Mouse (Mus musculus): Measurements from ENCODE around the gene Ankrd2.
"Not testable (repeated sequence)": the region's sequence is repeated elsewhere in the genome, so short reads cannot be mapped to it uniquely, and the experiment has no call there.

The Ankrd2 gene

DNA sequence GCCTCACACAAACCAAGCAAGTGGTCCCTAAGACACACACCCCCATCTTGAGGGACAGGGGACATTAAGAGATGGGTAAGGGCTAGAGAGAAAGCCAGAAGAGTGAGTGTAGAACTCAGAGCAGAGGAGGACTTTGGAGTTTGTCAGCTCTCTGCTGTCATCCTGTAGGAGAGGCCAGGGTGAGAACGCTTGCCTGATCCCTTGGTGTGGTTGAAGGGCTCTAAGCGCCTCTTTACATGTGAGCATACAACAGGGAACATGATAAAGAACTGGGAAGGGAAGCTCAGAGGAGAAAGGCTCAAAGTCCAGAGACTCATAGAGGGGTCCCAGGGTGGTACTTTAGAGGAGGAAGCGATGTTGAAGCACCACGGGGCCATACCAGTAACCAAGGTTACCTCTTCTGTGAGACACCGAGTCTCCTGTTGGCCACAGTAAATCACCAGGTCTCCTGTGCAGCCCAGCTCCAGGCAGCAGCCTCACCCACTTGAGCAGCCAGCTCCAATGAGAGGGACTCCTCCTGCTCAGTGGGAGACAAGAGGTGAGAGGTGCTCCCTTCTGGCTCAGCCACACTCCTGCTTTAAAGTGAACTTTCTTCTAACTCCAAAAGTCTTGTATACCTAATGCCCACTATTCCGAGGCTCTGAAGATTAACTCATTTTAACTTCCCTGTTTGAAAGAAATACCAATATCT lies 21.1 kb downstream of the Ankrd2 start:
- DNase-seq: no peak

DNA sequence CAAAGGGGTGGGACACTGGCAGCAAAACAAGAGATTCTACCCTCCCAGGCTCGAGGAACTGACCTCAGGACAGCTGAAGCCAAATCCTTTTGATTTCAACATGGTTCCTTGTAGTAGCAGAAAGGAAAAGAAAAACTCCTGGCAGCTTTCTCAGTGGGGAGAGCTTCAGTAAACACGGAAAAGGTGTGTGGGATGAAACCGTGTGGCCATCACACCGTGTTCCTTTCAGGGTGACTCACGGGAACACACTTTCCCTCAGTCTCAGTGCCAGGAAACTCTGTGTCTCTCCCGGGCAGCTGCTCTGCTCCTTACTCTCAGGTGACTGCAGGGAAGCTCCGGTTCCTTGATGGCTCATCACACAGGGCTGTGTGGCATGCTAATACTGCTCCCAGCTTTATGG lies 22.6 kb downstream of the Ankrd2 start:
- DNase-seq: no peak

DNA sequence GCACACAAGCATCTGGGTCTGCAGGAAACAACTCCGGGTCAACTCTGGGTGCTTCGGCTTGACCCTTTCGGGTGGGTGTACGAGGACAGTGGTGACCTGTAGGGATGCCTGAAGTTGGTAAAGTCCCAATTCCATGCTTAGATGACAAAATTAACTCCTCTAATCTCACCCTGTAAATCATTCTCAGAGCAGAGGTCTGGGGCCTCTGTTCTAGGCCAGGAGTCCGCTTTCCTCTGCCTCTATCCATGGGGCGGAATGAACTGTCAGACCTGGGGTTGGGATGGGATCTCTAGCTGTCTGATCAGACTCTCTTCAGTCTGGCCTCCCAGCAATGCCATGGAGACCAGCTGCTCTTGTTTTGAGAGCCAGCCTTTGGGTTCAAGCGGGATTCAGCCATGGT lies 25.6 kb downstream of the Ankrd2 start:
- no peak for DNase-seq

DNA sequence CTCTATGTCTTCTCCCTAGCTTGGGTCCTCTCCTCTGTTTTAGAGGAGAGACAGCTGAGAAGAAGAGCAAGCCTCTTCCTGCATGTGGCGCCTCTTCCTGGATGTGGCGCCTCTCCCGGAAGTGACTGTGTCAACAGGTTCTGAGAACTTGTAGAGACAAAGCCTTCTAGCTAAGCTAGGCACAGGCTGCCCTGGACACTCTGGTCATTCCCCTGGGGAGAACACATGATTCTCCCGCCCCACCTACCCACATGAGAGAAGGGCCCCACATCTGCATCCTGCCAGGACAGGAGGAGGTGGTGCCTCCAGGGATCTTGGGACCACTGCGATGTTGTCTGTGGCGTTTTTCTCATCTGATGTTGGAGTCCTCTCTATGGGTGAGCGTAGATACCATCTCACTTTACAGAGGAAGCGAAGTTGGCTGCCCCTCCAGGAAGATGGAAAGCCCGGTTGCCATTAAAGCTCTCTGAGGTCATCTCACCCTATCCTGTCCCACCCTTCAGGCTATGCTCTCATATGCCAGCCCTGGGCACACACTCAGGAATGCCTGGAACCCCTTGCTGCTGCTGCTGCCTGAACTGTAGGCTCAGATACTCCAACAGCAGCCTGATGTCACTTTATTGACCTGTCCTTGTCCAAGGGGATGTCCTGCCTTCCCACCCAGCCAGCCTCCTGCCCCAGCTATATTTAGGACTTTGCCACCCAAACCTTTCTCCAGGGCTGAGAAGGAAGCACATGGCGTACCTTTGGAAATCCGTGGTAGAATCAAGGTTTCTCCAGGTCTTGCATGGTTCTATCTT lies 32.8 kb downstream of the Ankrd2 start:
- no peak for DNase-seq

DNA sequence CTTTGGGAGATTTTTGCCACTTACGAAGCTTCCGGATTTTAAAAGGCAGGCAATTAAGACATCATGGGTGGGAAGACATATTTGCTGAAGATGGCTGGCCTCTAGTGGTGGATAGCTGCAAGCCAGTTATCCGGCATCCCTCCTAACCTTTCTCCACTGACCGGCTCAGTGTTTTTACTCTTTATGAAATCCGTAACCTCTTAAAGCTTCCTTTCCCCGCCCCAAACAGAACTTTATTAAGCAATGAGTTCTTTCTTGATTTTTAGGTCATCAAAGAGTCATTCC lies 33.4 kb downstream of the Ankrd2 start:
- peak; percentile 62 for DNase-seq

DNA sequence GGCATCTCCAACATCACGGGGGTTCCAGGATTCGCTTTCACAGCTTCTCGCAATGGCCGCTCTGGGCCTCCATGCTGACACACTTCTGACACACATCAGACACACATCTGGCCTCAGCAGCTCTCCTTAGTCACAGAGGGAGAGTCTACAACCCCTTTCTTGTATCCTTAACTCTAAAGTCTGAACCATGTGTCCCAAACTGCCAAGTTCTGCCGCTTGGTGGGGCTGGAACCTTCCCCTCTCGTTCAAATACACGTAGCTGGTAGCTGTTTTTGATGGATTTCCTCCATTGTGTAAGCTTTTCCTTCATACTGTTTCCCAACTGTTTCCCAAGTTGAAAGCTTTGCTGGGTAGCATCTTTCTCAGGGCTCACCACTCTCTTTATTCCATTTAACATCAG lies 35.4 kb downstream of the Ankrd2 start:
- DNase-seq: peak; percentile 27

DNA sequence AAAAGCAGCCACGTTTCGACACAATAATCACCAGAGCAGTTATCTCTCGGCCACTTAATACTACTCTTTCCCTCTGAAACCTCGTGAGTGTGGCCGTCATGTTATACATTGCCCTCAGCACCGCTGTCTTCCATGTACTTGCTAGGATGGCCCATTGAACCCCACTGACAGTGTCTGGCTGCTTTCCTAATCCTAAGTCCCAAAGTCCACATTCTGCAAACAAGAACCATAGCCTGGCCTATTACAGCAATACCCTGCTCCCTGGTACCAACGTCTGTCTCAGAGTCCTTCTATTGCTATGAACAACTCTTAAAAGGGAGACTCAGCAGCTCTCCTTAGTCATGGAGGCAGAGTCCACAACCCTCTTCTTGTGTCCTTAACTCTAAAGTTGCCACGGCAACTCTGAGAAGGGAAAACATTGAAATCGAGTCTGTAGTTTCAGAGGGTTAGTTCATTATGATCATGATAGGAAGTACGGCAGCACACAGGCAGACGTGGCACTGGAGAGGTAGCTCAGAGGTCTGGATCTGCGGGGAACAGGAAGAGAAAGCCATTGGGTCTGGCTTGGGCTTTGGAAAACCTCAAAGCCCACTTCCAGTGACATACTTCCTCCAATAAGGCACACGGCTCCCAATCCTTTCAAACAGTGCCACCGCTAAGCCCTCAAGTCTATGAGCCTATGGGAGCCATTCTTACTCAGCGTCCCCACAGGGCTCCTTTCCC lies 36.2 kb downstream of the Ankrd2 start:
- peak; percentile 52 for DNase-seq

DNA sequence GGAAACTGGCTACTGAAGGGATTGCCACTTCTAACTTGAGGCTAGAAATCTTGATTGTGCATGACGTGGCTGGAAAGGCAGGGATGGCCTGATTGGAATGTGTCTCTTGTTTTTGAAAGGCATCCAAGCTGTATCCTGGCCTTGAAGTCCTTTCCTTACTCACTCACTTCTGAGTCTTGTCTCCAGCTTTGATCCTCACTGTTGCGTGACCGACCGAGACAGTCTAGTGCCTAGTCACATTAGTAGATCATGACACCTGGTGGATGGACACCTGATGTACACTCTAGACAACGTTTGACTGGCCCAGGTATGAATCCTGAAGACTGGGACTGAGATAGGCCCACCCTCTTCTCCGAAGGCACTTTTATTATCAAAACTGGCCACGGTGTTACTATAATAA lies 37.0 kb downstream of the Ankrd2 start:
- peak; percentile 66 for DNase-seq

DNA sequence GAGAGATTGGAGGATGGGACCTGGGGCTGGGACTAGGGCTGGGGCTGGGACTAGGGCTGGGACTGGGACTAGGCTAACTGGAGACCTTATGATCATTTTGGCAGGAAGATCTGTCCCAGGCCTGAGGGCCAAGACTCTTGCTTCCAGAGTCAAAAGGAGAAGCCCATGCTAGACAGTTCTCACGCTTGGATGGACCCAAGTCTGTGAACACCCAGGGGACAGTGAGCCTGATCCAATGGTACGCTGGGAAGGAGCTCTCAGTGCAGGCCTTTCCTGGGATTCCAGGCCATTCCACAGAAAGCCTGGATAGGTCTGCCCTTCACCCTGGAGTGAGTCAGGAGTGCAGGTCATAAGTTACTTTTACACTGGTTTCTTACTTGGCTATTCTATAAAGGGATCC lies 39.3 kb downstream of the Ankrd2 start:
- no peak for DNase-seq

DNA sequence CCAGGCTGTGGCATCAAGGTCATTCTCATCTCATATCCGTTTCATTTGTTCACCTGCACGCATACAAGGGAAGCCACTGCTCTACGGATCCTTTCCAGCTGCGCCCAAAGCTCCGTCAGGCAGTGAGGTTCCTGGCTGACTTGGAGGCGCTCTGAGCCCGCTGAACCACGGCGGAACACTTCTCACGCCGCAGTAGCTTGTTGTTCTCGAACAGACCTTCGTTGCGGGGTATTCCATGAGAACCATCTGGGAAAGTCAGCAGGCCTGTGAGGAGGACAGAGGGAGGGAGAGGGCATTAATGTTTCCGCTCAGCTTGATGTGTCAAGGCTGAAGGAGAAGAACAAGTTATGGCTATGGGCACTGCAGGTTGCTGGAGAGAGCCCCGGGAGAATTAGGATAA lies 40.2 kb downstream of the Ankrd2 start:
- DNase-seq: no peak

DNA sequence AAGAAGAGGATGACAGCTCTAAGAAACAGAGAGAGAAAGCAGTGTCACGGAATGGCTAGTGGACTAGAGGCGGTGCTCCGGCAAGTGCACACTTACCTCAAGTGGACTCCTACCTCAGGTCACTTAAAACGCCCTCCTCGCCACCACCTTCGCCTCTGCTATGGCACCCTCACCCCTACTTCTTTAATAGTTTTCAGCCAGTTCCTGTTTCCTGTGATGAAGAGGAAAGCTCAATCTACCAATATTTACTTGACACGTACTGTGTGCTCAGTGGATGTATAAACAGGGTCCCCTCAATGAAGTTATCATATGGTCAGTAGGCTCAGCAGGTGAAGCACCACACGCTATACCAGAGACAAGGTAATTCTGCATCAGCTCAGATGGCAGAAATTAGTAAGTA lies 42.8 kb downstream of the Ankrd2 start:
- DNase-seq: no peak

DNA sequence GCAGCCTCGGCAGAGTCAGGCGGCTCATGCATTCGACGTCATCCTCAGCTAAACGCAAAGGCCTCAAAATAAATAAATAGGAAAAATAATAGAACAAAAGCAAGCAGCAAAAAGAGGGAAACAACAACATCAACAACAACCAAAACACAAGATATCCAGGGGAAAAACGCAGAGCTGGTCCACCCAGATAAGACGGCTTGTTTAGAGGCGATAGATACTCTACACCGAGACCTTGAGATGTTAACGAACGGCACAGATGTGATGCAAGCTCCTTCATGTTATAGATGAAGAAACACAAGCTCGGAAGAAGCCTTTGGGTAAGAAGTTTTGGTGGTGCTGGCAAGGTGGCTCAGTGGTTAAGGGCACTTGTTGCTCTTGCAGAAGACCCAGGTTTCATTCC lies 43.2 kb downstream of the Ankrd2 start:
- no peak for DNase-seq

DNA sequence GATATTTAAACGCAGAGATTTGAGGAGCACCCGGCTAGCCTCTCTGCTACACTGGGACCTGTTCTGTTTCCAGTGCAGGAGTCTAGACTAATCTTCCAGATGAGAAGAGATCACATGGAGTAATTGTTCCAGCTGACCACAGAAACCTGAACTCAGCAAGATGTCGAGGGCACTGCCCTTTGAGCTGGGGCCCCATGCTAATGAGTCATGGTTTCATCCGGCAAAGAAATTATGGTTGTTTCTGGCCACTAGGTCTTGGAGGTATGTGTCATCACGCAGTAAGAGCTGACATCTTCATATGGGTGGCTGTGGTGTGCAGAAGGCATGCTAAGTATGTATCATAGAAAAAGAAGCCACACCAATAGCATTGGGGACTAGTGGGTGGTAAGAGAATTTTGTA lies 44.1 kb downstream of the Ankrd2 start:
- DNase-seq: no peak

DNA sequence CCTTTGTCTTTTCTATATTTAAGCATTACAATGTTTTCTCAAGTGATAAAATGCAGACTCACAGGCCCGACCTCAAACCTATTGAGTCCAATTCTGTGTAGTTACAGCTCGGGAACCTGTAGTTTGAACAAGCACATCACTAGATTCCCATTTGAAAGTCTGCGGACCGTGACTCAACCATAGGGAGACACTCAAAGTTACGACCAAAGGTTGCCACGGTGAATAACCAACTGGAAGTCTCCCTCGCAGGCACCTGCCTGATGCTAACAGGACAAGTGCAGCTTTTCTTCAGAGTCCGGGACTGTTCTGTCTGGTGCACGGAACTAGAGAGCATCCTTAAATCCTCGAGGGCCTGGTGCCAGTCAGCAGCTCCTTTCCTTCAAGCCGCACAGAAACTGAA lies 44.7 kb downstream of the Ankrd2 start:
- no peak for DNase-seq

DNA sequence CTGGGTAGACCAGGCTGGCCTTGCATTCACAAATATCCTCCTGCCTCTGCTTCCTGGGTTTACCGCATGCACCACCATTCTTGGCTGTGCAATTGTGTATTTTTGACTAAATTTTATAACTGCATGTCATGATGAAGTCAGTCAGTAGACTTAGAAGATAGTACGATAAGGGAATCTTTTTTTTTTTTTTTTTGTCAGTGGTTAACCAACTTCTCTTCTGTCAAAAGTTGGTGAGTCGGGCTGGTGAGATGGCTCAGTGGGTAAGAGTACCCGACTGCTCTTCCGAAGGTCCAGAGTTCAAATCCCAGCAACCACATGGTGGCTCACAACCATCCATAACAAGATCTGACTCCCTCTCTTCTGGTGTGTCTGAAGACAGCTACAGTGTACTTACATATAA lies 45.8 kb downstream of the Ankrd2 start:
- DNase-seq: not testable (repeated sequence)

DNA sequence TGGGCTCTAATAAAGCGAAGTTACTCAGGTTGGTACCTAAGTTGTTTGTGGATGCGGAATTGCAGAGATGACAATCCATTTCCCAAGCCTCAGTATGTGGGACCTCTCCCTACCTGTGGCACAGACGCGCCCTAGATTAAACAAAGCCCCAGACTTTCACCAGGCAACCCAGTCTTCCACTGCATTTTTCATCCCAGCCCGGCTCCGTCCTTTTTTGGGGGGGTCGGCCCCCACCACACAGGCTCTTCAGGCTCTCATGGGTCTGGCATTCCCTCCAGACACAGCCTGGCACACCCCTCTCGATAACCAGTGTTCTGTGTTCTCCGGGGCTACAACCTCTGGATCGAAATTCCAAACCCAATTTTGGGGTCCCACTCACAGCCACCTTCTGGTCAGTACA lies 49.9 kb downstream of the Ankrd2 start:
- DNase-seq: no peak

DNA sequence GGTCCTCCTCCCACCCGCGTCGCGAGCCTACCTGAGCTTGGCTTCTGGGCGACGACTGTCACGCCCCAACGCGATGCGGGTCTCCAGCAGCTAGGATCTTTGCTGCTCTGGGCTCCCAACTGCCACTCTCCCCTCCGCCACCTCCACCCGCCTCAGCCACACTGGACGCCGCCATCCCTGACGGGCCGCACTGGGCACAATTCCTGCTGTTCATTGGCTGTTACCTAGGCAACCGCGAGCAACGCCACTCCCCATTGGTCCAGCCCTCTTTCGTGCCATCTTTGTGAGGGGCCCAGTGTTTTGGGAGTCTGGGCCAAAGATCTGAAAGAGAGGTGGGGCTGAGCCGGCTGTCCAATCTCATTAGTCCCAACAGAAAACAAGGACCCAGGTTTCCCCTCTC lies 50.4 kb downstream of the Ankrd2 start, which contains the start of gene Morn4:
Gene Morn4 (minus strand): TSS at position 192 of the 400 bp plus-strand sequence.
- DNase-seq: peak; percentile 92

DNA sequence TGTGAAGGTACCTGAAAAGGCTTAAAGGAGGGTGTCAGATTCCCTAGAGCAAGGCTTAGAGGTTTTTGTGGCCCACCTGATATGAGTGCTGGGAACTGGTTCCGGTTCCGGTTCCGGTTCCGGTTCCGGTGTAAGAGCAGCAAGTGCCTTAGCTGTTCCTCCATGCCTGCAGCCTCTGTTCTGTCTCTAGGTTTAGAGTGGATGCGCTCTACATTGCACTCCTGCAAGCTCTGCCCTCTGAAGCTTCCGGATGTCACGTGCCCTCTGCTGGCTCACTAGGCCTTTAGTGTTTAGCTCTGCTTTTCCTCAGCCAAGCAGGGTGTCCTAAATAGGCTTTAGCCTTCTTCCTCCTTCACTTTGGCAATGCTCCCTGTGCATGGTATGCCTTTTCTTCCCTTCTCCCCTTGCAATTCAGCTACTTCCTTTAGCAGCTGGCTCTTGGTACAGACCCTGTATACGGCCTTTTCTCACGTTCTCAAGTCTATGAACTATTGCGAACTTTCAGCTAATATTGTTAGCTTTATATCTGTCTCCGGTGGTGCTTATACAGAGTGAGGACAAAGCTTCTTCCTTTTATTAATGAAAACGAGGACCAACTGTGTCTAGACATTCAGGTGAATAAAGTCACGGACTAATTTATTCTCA lies 53.4 kb downstream of the Ankrd2 start:
- DNase-seq: peak; percentile 73

DNA sequence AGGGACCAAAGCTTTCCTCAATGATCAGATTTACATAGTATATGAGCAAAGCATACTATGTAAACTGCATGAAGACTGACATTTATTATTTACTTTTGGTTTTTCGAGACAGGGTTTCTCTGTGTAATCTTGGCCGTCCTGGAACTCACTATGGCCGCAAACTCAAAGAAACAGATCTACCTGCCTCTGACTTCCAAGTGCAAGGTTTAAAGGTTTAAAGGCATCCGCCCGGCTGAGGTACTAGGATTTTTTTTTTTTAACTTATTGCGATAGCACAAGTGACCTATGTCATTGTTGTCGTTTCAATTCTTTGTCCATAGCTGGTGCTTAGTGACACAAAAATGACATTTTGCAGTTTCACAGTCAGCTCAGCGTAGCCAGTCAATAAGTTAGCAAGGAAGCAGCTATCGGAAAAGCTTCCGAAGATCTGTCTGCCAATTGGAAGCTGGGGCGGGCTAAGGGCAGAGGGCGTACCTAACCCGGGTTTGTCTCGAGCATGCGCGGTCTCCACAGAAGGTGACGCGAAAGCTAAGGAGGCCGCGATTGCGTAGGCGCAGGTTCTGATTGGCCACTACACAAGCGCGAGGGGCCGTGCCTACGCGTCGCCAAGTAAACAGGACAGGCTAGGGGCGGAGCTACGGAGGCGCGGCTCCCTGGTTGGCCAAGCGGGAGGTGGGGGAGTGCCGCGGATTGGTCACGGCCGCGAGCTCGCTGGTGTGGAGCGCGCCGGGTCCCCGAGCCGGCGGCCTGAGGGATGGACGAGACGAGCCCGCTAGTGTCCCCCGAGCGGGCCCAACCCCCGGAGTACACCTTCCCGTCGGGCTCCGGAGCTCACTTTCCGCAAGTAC lies 54.2 kb downstream of the Ankrd2 start, which contains the start of gene Pi4k2a:
Gene Pi4k2a (plus strand): TSS at position 723 of the 848 bp plus-strand sequence.
- peak; percentile 99 for DNase-seq

DNA sequence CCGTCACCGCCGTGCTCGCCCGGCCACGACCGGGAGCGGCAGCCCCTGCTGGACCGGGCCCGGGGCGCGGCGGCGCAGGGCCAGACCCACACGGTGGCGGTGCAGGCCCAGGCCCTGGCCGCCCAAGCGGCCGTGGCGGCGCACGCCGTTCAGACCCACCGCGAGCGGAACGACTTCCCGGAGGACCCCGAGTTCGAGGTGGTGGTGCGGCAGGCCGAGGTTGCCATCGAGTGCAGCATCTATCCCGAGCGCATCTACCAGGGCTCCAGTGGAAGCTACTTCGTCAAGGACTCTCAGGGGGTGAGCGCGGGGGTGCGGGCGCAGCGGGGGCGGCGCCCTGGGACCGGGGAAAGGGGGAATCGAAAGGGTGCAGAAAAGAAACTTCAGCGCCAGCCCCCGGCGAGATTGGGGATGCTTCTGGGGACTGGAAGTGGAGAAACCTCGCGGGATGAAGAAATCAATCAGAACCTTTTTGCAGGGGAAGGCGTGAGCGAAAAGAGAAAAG lies 54.9 kb downstream of the Ankrd2 start:
- DNase-seq: no peak

Data from kidney, postnatal 10 days (tissue).